Mouse (Mus musculus) kidney, postnatal 0 days (tissue): ENCODE data around the gene Itpr1. TPM values are rescaled to one million over a fixed set of nuclear protein-coding genes. Genes with fewer than 3 reads are reported as not detected.

Source experiments
- ATAC-seq: fragments of 200-750 bp; cut with Nextera tagmentation; replicated peaks from 2 replicates; pipeline ENCODE4 v1.8.0; 2017; ENCODE audit warnings: low read depth, moderate number of reproducible peaks, moderate TSS enrichment, moderate library complexity; ENCODE audit not compliant: low FRiP score
- DNase-seq: peaks from one replicate; pipeline ENCODE4 v3.0.0-alpha.2; 2016; ENCODE audit warnings: low spot score
- H3K27ac ChIP-seq: fragments of 300-500 bp; sonication (generic); 2 replicates; pipeline ENCODE4 v1.5.1; 2014; ENCODE audit warnings: mild to moderate bottlenecking
- H3K27me3 ChIP-seq: fragments of 300-500 bp; sonication (generic); 2 replicates; pipeline ENCODE4 v1.6.1; 2014; ENCODE audit warnings: low read length, mixed read lengths; ENCODE audit not compliant: insufficient read depth
- H3K36me3 ChIP-seq: fragments of 300-500 bp; sonication (generic); 2 replicates; pipeline ENCODE4 v1.6.1; 2014; ENCODE audit warnings: low read length, mixed read lengths; ENCODE audit not compliant: insufficient read depth
- H3K4me1 ChIP-seq: fragments of 300-500 bp; sonication (generic); replicated peaks from 2 replicates; pipeline ENCODE4 v1.6.1; 2014; ENCODE audit warnings: antibody characterized with exemption, low read length, mixed read lengths; ENCODE audit not compliant: insufficient read depth
- H3K4me2 ChIP-seq: fragments of 300-500 bp; sonication (generic); 2 replicates; pipeline ENCODE4 v1.6.1; 2014; ENCODE audit warnings: mild to moderate bottlenecking, low read length, moderate library complexity, mixed read lengths
- H3K4me3 ChIP-seq: fragments of 300-500 bp; sonication (generic); replicated peaks from 2 replicates; pipeline ENCODE4 v1.5.1; 2014; ENCODE audit warnings: low read depth, low read length
- H3K9ac ChIP-seq: fragments of 300-500 bp; sonication (generic); 2 replicates; pipeline ENCODE4 v1.6.1; 2014; ENCODE audit warnings: low read depth, low read length
- H3K9me3 ChIP-seq: fragments of 300-500 bp; sonication (generic); replicated peaks from 2 replicates; pipeline ENCODE4 v1.6.1; 2016; ENCODE audit warnings: low read length, inconsistent platforms, mixed read lengths
- CTCF ChIP-seq: IDR thresholded peaks from 2 replicates; pipeline ENCODE4 v1.5.1; 2016; ENCODE audit warnings: antibody characterized with exemption, low read depth, mild to moderate bottlenecking, moderate library complexity
- WGBS: fragments of 180-500 bp; shearing (Covaris S2); extraction: QIAGEN DNeasy Blood & Tissue Kit; methylation state at CpG from one replicate; pipeline ENCODE4 v1.1.7; 2014; 5-methylcytosine and 5-hydroxymethylcytosine counted together
- polyA plus RNA-seq: library from polyadenylated mRNA; unstranded; fragments of >200 nt; fragmentation: Nextera tagmentation; extraction: Ambion mirVana; gene quantifications from 2 replicates; pipeline ENCODE4 v1.2.1, GENCODE M21; 2015

Itpr1 gene
- polyA plus RNA-seq, 1 experiment from 2014 or later: 21.2 TPM

- H3K4me2 ChIP-seq: no peak overlapping the region
- no peak for ATAC-seq
- H3K9ac ChIP-seq: no peak overlapping the region
- H3K27ac ChIP-seq: no peak overlapping the region
- WGBS: 78% methylated on average over 6 of the region's 6 CpGs
- peaks cover 14% of the 10 kb centered on the region for H3K4me1 ChIP-seq
- H3K9me3 ChIP-seq: no peaks in the 10 kb centered on the region
- H3K36me3 ChIP-seq: no peaks in the 10 kb centered on the region
- H3K4me3 ChIP-seq: no peak overlapping the region
- H3K27me3 ChIP-seq: no peaks in the 10 kb centered on the region
- no peak for DNase-seq
- no peak for TF ChIP-seq CTCF
Measured at GRCm38 (mm10) chr6:108324464-108325025, 111.6 kb downstream of the Itpr1 start.

- Histone ChIP-seq H3K27ac (no peak overlapping the region), H3K4me3 (no peak overlapping the region), H3K9ac (no peak overlapping the region), H3K4me1 (peaks cover 14% of the 10 kb centered on the region), H3K36me3 (no peaks in the 10 kb centered on the region), H3K9me3 (no peaks in the 10 kb centered on the region), H3K4me2 (no peak overlapping the region), H3K27me3 (no peaks in the 10 kb centered on the region)
- 97% methylated on average over 10 of the region's 10 CpGs for WGBS
- DNase-seq: no peak
- ATAC-seq: no peak
- no peak for TF ChIP-seq CTCF
Measured at GRCm38 (mm10) chr6:108325400-108325799, 112.5 kb downstream of the Itpr1 start.

GRCm38 (mm10) chr6:108325948-108326411 lies 113.1 kb downstream of the Itpr1 start:
- H3K4me2 ChIP-seq: no peak overlapping the region
- ATAC-seq: no peak
- TF ChIP-seq CTCF: no peak
- H3K9me3 ChIP-seq: no peaks in the 10 kb centered on the region
- H3K27me3 ChIP-seq: no peaks in the 10 kb centered on the region
- 89% methylated on average over 12 of the region's 12 CpGs for WGBS
- H3K36me3 ChIP-seq: no peaks in the 10 kb centered on the region
- peaks cover 14% of the 10 kb centered on the region for H3K4me1 ChIP-seq
- no peak overlapping the region for H3K27ac ChIP-seq
- DNase-seq: no peak
- H3K9ac ChIP-seq: no peak overlapping the region
- no peak overlapping the region for H3K4me3 ChIP-seq

GRCm38 (mm10) chr6:108326751-108327161 lies 113.9 kb downstream of the Itpr1 start:
- no peak overlapping the region for H3K27ac ChIP-seq
- TF ChIP-seq CTCF: no peak

GRCm38 (mm10) chr6:108327561-108327960 lies 114.7 kb downstream of the Itpr1 start:
- H3K9me3 ChIP-seq: no peaks in the 10 kb centered on the region
- ATAC-seq (no peak), DNase-seq (peak; percentile 49)
- H3K27me3 ChIP-seq: no peaks in the 10 kb centered on the region
- no peak overlapping the region for H3K4me2 ChIP-seq
- no peak overlapping the region for H3K4me3 ChIP-seq
- H3K4me1 ChIP-seq: peaks cover 14% of the 10 kb centered on the region
- WGBS: 47% methylated on average over 6 of the region's 6 CpGs
- H3K9ac ChIP-seq: 0 out of 2 replicates have a peak overlapping the region, but pooled peaks have one; percentile 8
- no peaks in the 10 kb centered on the region for H3K36me3 ChIP-seq
- H3K27ac ChIP-seq: peak overlapping the region; percentile 54
- TF ChIP-seq CTCF: no peak

More at GRCm38 (mm10) chr6:108326751-108327161, 113.9 kb downstream of the Itpr1 start:
- Histone ChIP-seq H3K27me3 (no peaks in the 10 kb centered on the region), H3K9ac (no peak overlapping the region), H3K4me2 (no peak overlapping the region), H3K4me1 (peaks cover 14% of the 10 kb centered on the region), H3K36me3 (no peaks in the 10 kb centered on the region), H3K9me3 (no peaks in the 10 kb centered on the region), H3K4me3 (no peak overlapping the region)
- ATAC-seq (no peak), DNase-seq (no peak)
- WGBS: 80% methylated on average over 10 of the region's 10 CpGs

GRCm38 (mm10) chr6:108328296-108328695 lies 115.4 kb downstream of the Itpr1 start:
- no peak overlapping the region for H3K9ac ChIP-seq
- no peak overlapping the region for H3K4me2 ChIP-seq
- H3K27me3 ChIP-seq: no peaks in the 10 kb centered on the region
- no peak for TF ChIP-seq CTCF
- H3K4me3 ChIP-seq: no peak overlapping the region
- no peaks in the 10 kb centered on the region for H3K9me3 ChIP-seq
- H3K36me3 ChIP-seq: no peaks in the 10 kb centered on the region
- 71% methylated on average over 7 of the region's 7 CpGs for WGBS
- H3K4me1 ChIP-seq: peaks cover 14% of the 10 kb centered on the region
- DNase-seq (no peak), ATAC-seq (no peak)
- no peak overlapping the region for H3K27ac ChIP-seq

- ATAC-seq (no peak; the same call in 1 of the 2 replicates), DNase-seq (no peak)
- H3K27ac ChIP-seq: no peak overlapping the region
- no peaks in the 10 kb centered on the region for H3K27me3 ChIP-seq
- H3K36me3 ChIP-seq: no peaks in the 10 kb centered on the region
- no peak for TF ChIP-seq CTCF
- no peaks in the 10 kb centered on the region for H3K9me3 ChIP-seq
- no peak overlapping the region for H3K9ac ChIP-seq
- no peak overlapping the region for H3K4me3 ChIP-seq
- WGBS: 83% methylated on average over 8 of the region's 8 CpGs
- H3K4me2 ChIP-seq: no peak overlapping the region
- H3K4me1 ChIP-seq: peaks cover 14% of the 10 kb centered on the region
Measured at GRCm38 (mm10) chr6:108330461-108330860, 117.6 kb downstream of the Itpr1 start.
